Mouse (Mus musculus) right cerebral cortex, postnatal 36 days (tissue): Measurements from ENCODE around the gene Ipmk.

Experiments used
- DNase-seq, 2 experiments: peaks; one replicate each; pipeline ENCODE4 v3.0.0; 2022; ENCODE audit warnings: low spot score in 2 of 2, mixed read lengths in 1 of 2

Ipmk gene

GRCm38 (mm10) chr10:71347509-71347949, at the start of gene Ipmk:
TSS of gene Ipmk (plus strand) at chr10:71347763.
- peak; percentile 97 to 98 for DNase-seq

- DNase-seq = no peak
Measured at GRCm38 (mm10) chr10:71300161-71300560, 47.4 kb upstream of the Ipmk start.

GRCm38 (mm10) chr10:71302490-71302889, 45.1 kb upstream of the Ipmk start:
- no peak for DNase-seq

- no peak for DNase-seq
Measured at GRCm38 (mm10) chr10:71306190-71306589, 41.4 kb upstream of the Ipmk start.

GRCm38 (mm10) chr10:71306759-71307158, 40.8 kb upstream of the Ipmk start:
- no peak for DNase-seq

- DNase-seq = no peak
Measured at GRCm38 (mm10) chr10:71308199-71308598, 39.4 kb upstream of the Ipmk start.

GRCm38 (mm10) chr10:71310288-71310687, 37.3 kb upstream of the Ipmk start:
- DNase-seq = no peak

- DNase-seq = no peak
Measured at GRCm38 (mm10) chr10:71314596-71314995, 33.0 kb upstream of the Ipmk start.

- no peak for DNase-seq
Measured at GRCm38 (mm10) chr10:71316056-71316455, 31.5 kb upstream of the Ipmk start.

- no peak for DNase-seq
Measured at GRCm38 (mm10) chr10:71316497-71316896, 31.1 kb upstream of the Ipmk start.

GRCm38 (mm10) chr10:71323669-71324068, 23.9 kb upstream of the Ipmk start:
- no peak for DNase-seq

GRCm38 (mm10) chr10:71326123-71326522, 21.4 kb upstream of the Ipmk start:
- DNase-seq = no peak

GRCm38 (mm10) chr10:71326789-71327188, 20.8 kb upstream of the Ipmk start:
- DNase-seq = peak; percentile 39 to 45

- DNase-seq = no peak
Measured at GRCm38 (mm10) chr10:71327386-71327785, 20.2 kb upstream of the Ipmk start.

GRCm38 (mm10) chr10:71328382-71328781, 19.2 kb upstream of the Ipmk start:
- DNase-seq = no peak

- DNase-seq = no peak
Measured at GRCm38 (mm10) chr10:71328870-71329269, 18.7 kb upstream of the Ipmk start.

GRCm38 (mm10) chr10:71329295-71329694, 18.3 kb upstream of the Ipmk start:
- no peak for DNase-seq

GRCm38 (mm10) chr10:71330070-71330469, 17.5 kb upstream of the Ipmk start:
- DNase-seq = no peak

- DNase-seq = no peak
Measured at GRCm38 (mm10) chr10:71331908-71332307, 15.7 kb upstream of the Ipmk start.

- no peak for DNase-seq
Measured at GRCm38 (mm10) chr10:71332376-71332775, 15.2 kb upstream of the Ipmk start.

GRCm38 (mm10) chr10:71332859-71333258, 14.7 kb upstream of the Ipmk start:
- DNase-seq = no peak

GRCm38 (mm10) chr10:71337733-71338132, 9.8 kb upstream of the Ipmk start:
- no peak for DNase-seq

- DNase-seq = no peak
Measured at GRCm38 (mm10) chr10:71338156-71338905, 9.2 kb upstream of the Ipmk start.

- DNase-seq = no peak
Measured at GRCm38 (mm10) chr10:71339463-71339862, 8.1 kb upstream of the Ipmk start.
